Mouse (Mus musculus) cerebellum, adult 2 months (tissue): ENCODE measurements around the gene Atxn1.

ENCODE experiments used
- CTCF ChIP-seq: fragments of 200-500 bp; IDR thresholded peaks from 2 replicates; pipeline ENCODE4 v1.5.1; 2011; ENCODE audit warnings: low read depth, mild to moderate bottlenecking, control low read depth, low read length, moderate library complexity, borderline replicate concordance; ENCODE audit not compliant: insufficient read depth
- POLR2A ChIP-seq: fragments of 200-500 bp; IDR thresholded peaks from 2 replicates; pipeline ENCODE4 v1.6.1; 2011; ENCODE audit warnings: low read length, control low read depth, borderline replicate concordance; ENCODE audit not compliant: insufficient read depth

- TF ChIP-seq POLR2A = no peak
- no peak for TF ChIP-seq CTCF
These were observed 240.1 kb downstream of the Atxn1 start for GRCm38 (mm10) chr13:45724507-45725259.
